Mouse (Mus musculus) E14TG2a.4 (cell line): ENCODE results near the gene Kansl1l.

Experiments
- CTCF ChIP-seq: conservative IDR thresholded peaks from 2 replicates; pipeline ENCODE4 v1.5.1; 2014; ENCODE audit warnings: low read length
- NANOG ChIP-seq: IDR thresholded peaks from 2 replicates; pipeline ENCODE4 v1.6.1; 2014; ENCODE audit warnings: borderline replicate concordance, low read length, mixed read lengths
- POU5F1 ChIP-seq: IDR thresholded peaks from 2 replicates; pipeline ENCODE4 v1.6.1; 2014; ENCODE audit warnings: low read length, borderline replicate concordance

DNA sequence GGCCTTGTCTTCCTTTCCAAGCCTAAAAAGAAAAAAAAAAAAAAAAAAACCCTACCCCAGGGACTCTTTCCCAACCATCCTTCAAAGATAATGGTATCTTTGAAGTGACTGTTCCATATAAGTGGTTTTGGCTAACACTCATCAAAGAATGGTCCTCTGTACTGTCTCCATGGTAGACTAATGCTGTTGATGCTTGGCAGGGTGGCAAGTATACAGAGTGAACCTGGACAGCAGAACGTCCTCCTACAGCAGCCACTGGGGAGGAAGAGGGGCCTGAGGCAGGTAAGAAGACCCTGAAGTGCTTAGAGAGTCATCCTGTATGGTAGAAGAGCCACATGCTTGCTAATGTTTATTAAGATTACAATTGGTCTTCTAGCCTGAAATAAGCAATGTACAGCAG, 125.1 kb downstream of the Kansl1l start:
- TF ChIP-seq CTCF, result no peak
- no peak for TF ChIP-seq POU5F1
- no peak for TF ChIP-seq NANOG
